Mouse (Mus musculus) stomach, postnatal 0 days (tissue): ENCODE results near the gene Mettl9. TPM values are rescaled to one million over a fixed set of nuclear protein-coding genes. Genes with fewer than 3 reads are reported as not detected.

ENCODE experiments used
- ATAC-seq: fragments of 200-750 bp; cut with Nextera tagmentation; 2 replicates; pipeline ENCODE4 v1.8.0; 2017; ENCODE audit not compliant: low FRiP score, low TSS enrichment
- DNase-seq: peaks from one replicate; pipeline ENCODE4 v3.0.0-alpha.2; 2016; ENCODE audit warnings: low spot score
- H3K27ac ChIP-seq: fragments of 300-500 bp; sonication (generic); replicated peaks from 2 replicates; pipeline ENCODE4 v1.5.1; 2014; ENCODE audit warnings: mild to moderate bottlenecking, control low read depth
- H3K27me3 ChIP-seq: fragments of 300-500 bp; sonication (generic); 2 replicates; pipeline ENCODE4 v1.6.1; 2014; ENCODE audit warnings: low read length; ENCODE audit not compliant: control insufficient read depth, insufficient read depth
- H3K36me3 ChIP-seq: fragments of 300-500 bp; sonication (generic); 2 replicates; pipeline ENCODE4 v1.6.1; 2014; ENCODE audit warnings: low read length, mixed read lengths; ENCODE audit not compliant: control insufficient read depth, insufficient read depth
- H3K4me1 ChIP-seq: fragments of 300-500 bp; sonication (generic); replicated peaks from 2 replicates; pipeline ENCODE4 v1.6.1; 2014; ENCODE audit warnings: antibody characterized with exemption; ENCODE audit not compliant: control insufficient read depth, insufficient read depth
- H3K4me2 ChIP-seq: fragments of 300-500 bp; sonication (generic); replicated peaks from 2 replicates; pipeline ENCODE4 v1.6.1; 2014; ENCODE audit warnings: low read depth, mild to moderate bottlenecking, control low read depth, moderate library complexity
- H3K4me3 ChIP-seq: fragments of 300-500 bp; sonication (generic); 2 replicates; pipeline ENCODE4 v1.5.1; 2014; ENCODE audit warnings: low read depth, low read length, control low read depth
- H3K9ac ChIP-seq: fragments of 300-500 bp; sonication (generic); 2 replicates; pipeline ENCODE4 v1.6.1; 2014; ENCODE audit warnings: mild to moderate bottlenecking, low read length, control low read depth, mixed read lengths
- H3K9me3 ChIP-seq: fragments of 300-500 bp; sonication (generic); 2 replicates; pipeline ENCODE4 v1.6.1; 2016; ENCODE audit warnings: low read length; ENCODE audit not compliant: control insufficient read depth
- CTCF ChIP-seq: IDR thresholded peaks from 2 replicates; pipeline ENCODE4 v1.5.1; 2016; ENCODE audit warnings: antibody characterized with exemption, low read depth, mild to moderate bottlenecking, moderate library complexity
- EP300 ChIP-seq: optimal IDR thresholded peaks from 2 replicates; pipeline ENCODE3; 2016; ENCODE audit warnings: antibody characterized with exemption
- WGBS: fragments of 180-500 bp; shearing (Covaris S2); extraction: QIAGEN DNeasy Blood & Tissue Kit; methylation state at CpG from one replicate; pipeline ENCODE4 v1.1.7; 2014; 5-methylcytosine and 5-hydroxymethylcytosine counted together
- polyA plus RNA-seq: library from polyadenylated mRNA; unstranded; fragments of >200 nt; fragmentation: Nextera tagmentation; extraction: Ambion mirVana; gene quantifications from 2 replicates; pipeline ENCODE4 v1.2.1, GENCODE M21; 2015

Gene Mettl9
- polyA plus RNA-seq, 1 experiment from 2014 or later: 85.2 TPM

GRCm38 (mm10) chr7:121074801-121075400 is 40.7 kb downstream of the Mettl9 start:
- Histone ChIP-seq H3K36me3 (peaks cover 10% of the 10 kb centered on the region), H3K27me3 (no peaks in the 10 kb centered on the region), H3K9ac (no peak overlapping the region), H3K4me3 (no peak overlapping the region), H3K4me1 (no peaks in the 10 kb centered on the region), H3K9me3 (no peaks in the 10 kb centered on the region), H3K4me2 (no peak overlapping the region), H3K27ac (peak overlapping the region; percentile 56; the same call in 1 of the 2 replicates)
- WGBS: 59% methylated on average over 6 of the region's 6 CpGs
- ATAC-seq (0 out of 2 replicates have a peak, but pooled peaks have one; percentile 22), DNase-seq (no peak)
- TF ChIP-seq EP300 (no peak), CTCF (no peak)

GRCm38 (mm10) chr7:121075416-121075815 is 41.2 kb downstream of the Mettl9 start:
- no peak overlapping the region for H3K4me3 ChIP-seq
- H3K36me3 ChIP-seq: peaks cover 10% of the 10 kb centered on the region
- DNase-seq (no peak), ATAC-seq (no peak)
- no peak overlapping the region for H3K9ac ChIP-seq
- 66% methylated on average over 5 of the region's 5 CpGs for WGBS
- H3K4me1 ChIP-seq: no peaks in the 10 kb centered on the region
- no peak overlapping the region for H3K4me2 ChIP-seq
- H3K9me3 ChIP-seq: no peaks in the 10 kb centered on the region
- no peak for TF ChIP-seq CTCF
- TF ChIP-seq EP300: no peak
- peak overlapping the region; percentile 56; the same call in 1 of the 2 replicates for H3K27ac ChIP-seq
- H3K27me3 ChIP-seq: no peaks in the 10 kb centered on the region

- no peak for ATAC-seq
- WGBS: 86% methylated on average over 6 of the region's 6 CpGs
- TF ChIP-seq CTCF (no peak), EP300 (no peak)
Measured at GRCm38 (mm10) chr7:121077311-121077710, 43.1 kb downstream of the Mettl9 start.

GRCm38 (mm10) chr7:121077829-121078228 is 43.6 kb downstream of the Mettl9 start:
- H3K27me3 ChIP-seq: no peaks in the 10 kb centered on the region
- no peak overlapping the region for H3K27ac ChIP-seq
- H3K9me3 ChIP-seq: no peaks in the 10 kb centered on the region
- no peaks in the 10 kb centered on the region for H3K4me1 ChIP-seq
- no peak overlapping the region for H3K9ac ChIP-seq
- ATAC-seq (peak; percentile 78), DNase-seq (peak; percentile 48)
- peaks cover 10% of the 10 kb centered on the region for H3K36me3 ChIP-seq
- H3K4me3 ChIP-seq: no peak overlapping the region
- TF ChIP-seq CTCF (peak; percentile 85), EP300 (no peak)
- WGBS: 18% methylated on average over 5 of the region's 5 CpGs
- H3K4me2 ChIP-seq: no peak overlapping the region

More at GRCm38 (mm10) chr7:121077311-121077710, 43.1 kb downstream of the Mettl9 start:
- Histone ChIP-seq H3K4me2 (no peak overlapping the region), H3K9me3 (no peaks in the 10 kb centered on the region), H3K36me3 (peaks cover 10% of the 10 kb centered on the region), H3K4me3 (no peak overlapping the region), H3K4me1 (no peaks in the 10 kb centered on the region), H3K9ac (no peak overlapping the region), H3K27me3 (no peaks in the 10 kb centered on the region), H3K27ac (no peak overlapping the region)
- DNase-seq: no peak

GRCm38 (mm10) chr7:121081350-121081749 is 47.1 kb downstream of the Mettl9 start, which contains the start of gene Otoa:
Gene Otoa (plus strand): TSS chr7:121081650.
- WGBS: 75% methylated on average over 4 of the region's 4 CpGs
- no peak within 1 kb of the TSS for H3K9ac ChIP-seq
- H3K4me1 ChIP-seq: no peaks in the 10 kb centered on the region
- TF ChIP-seq CTCF (no peak), EP300 (no peak)
- H3K4me3 ChIP-seq: no peak within 1 kb of the TSS
- H3K36me3 ChIP-seq: peaks cover 4% of the 10 kb centered on the region; the same call in 1 of the 2 replicates
- ATAC-seq: no peak
- H3K27me3 ChIP-seq: no peaks in the 10 kb centered on the region
- no peak for DNase-seq
- H3K9me3 ChIP-seq: no peaks in the 10 kb centered on the region
- no peak within 1 kb of the TSS for H3K4me2 ChIP-seq
- no peak within 1 kb of the TSS for H3K27ac ChIP-seq

- TF ChIP-seq CTCF: no peak
- ATAC-seq: no peak
- Histone ChIP-seq H3K36me3 (peaks cover 3% of the 10 kb centered on the region; the same call in 1 of the 2 replicates), H3K27ac (no peak overlapping the region), H3K27me3 (no peaks in the 10 kb centered on the region), H3K4me1 (no peaks in the 10 kb centered on the region), H3K9me3 (no peaks in the 10 kb centered on the region), H3K9ac (no peak overlapping the region), H3K4me2 (no peak overlapping the region), H3K4me3 (no peak overlapping the region)
- 70% methylated on average over 2 of the region's 2 CpGs for WGBS
- DNase-seq: no peak
Measured at GRCm38 (mm10) chr7:121081816-121082215, 47.6 kb downstream of the Mettl9 start.
